31 mouse cellular contexts compared by ENCODE assay signal in the genomic region with DNA sequence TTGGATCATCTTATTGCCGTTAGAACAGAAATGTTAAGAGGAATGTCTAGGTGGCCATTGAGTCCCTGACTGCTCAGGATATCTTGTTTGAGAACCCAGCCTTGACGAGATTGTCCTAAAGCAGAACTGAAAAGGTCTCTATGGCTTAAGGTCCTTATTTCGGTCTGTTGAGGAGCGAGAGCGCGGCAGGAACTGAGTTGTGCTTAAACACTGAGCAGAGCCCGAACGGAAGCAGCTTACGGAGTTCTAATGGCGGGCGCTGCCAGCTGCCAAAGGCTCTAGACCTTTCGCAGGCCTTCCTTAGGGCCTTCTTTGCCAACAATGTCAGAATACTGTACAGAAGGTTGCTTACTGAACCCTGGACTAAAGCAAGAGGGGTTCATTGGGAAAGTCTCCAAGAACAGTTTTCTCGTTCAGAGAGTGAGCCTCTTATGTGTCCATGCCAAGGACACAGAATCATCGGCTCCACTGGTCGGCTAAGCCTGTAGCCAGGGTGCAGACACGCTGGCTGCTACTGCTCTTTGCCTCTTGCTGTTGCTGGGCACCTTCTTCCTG. TPM values are rescaled to one million over a fixed set of nuclear protein-coding genes. Genes with fewer than 3 reads are reported as not detected.
DNase-seq lines count a peak whose midpoint lies in the region; ATAC-seq and TF ChIP-seq lines count a peak whose summit lies in the region.
"Had no signal": no experiment of that assay in that cellular context is flagged by ENCODE, and none has a peak within 500 bp of the region (broad histone marks: within the 10 kb centered on the region; RNA-seq: fewer than 3 reads in every experiment).

No protein-coding gene starts in this region.

- no peak for ATAC-seq in intestine, embryonic 14.5 days (replicated peaks; ENCODE audit: low FRiP score, low TSS enrichment, low read depth)
- ATAC-seq: forebrain, embryonic 15.5 days had no signal

- H3K9ac ChIP-seq in intestine, embryonic 14.5 days (ENCODE audit: low read length), result no peak overlapping the region
- H3K9ac ChIP-seq: forebrain, embryonic 15.5 days; liver, embryonic 14.5 days; lung, embryonic 14.5 days; neural tube, embryonic 12.5 days had no signal

- peak overlapping the region; percentile 46; the same call in 1 of the 2 replicates for H3K27ac ChIP-seq in layer of hippocampus, adult 2 months
- no peak overlapping the region for H3K27ac ChIP-seq in intestine, embryonic 14.5 days (ENCODE audit: low read depth)
- H3K27ac ChIP-seq in gastrocnemius, adult 2 months, result no peak overlapping the region
- no peak overlapping the region for H3K27ac ChIP-seq in limb, embryonic 10.5 days
- H3K27ac ChIP-seq: embryonic facial prominence, embryonic 10.5 days; forebrain, embryonic 15.5 days; liver, embryonic 14.5 days; neural tube, embryonic 12.5 days had no signal

- no peak for DNase-seq in layer of hippocampus, adult 2 months (ENCODE audit: low spot score in 2 of 2)
- no peak for DNase-seq in layer of hippocampus, adult 11-12 months (ENCODE audit: low spot score)
- peak; percentile 19 for DNase-seq in brain, adult 2 months (ENCODE audit: low read depth, low spot score)
- DNase-seq in intestine, embryonic 14.5 days (ENCODE audit: low spot score), result peak; percentile 35
- DNase-seq in splenic B cell, adult 2 months (ENCODE audit: low read depth, low spot score), result peak; percentile 75
- no peak for DNase-seq in lung, postnatal 4 days
- no peak for DNase-seq in gastrocnemius, adult 2 months
- no peak for DNase-seq in limb, embryonic 10.5 days (ENCODE audit: low spot score)
- DNase-seq: adrenal gland, adult 2 months; cerebellum, adult 2 months; gastrocnemius, postnatal 36 days; heart, postnatal 10 days; kidney, adult 9 months; kidney, postnatal 25 days; layer of hippocampus, adult 9-11 months; lung, embryonic 14.5 days; midbrain, embryonic 14.5 days had no signal

- WGBS in intestine, embryonic 14.5 days, result 96% methylated on average over 16 of the region's 16 CpGs
- WGBS in limb, embryonic 10.5 days, result 94% methylated on average over 16 of the region's 16 CpGs

- H3K4me2 ChIP-seq in intestine, embryonic 14.5 days (ENCODE audit: low read length), result no peak overlapping the region
- H3K4me2 ChIP-seq: forebrain, embryonic 15.5 days; heart, embryonic 11.5 days; lung, embryonic 14.5 days; neural tube, embryonic 12.5 days had no signal

- no peak for TF ChIP-seq CTCF in layer of hippocampus, adult 2 months (conservative IDR thresholded peaks at IDR 0.05)
- TF ChIP-seq CTCF in gastrocnemius, adult 2 months (IDR thresholded peaks at IDR 0.05), result no peak

- H3K4me3 ChIP-seq in layer of hippocampus, adult 2 months, result no peak overlapping the region
- H3K4me3 ChIP-seq in intestine, embryonic 14.5 days (ENCODE audit: low read depth, low read length), result no peak overlapping the region
- no peak overlapping the region for H3K4me3 ChIP-seq in gastrocnemius, adult 2 months
- H3K4me3 ChIP-seq in limb, embryonic 10.5 days, result no peak overlapping the region
- H3K4me3 ChIP-seq: embryonic facial prominence, embryonic 10.5 days; forebrain, embryonic 15.5 days; megakaryocyte, embryonic 14.5 days; neural tube, embryonic 12.5 days had no signal

- no peaks in the 10 kb centered on the region for H3K9me3 ChIP-seq in intestine, embryonic 14.5 days (ENCODE audit: control insufficient read depth, low read length)
- H3K9me3 ChIP-seq in limb, embryonic 10.5 days (replicated peaks), result no peaks in the 10 kb centered on the region
- H3K9me3 ChIP-seq: embryonic facial prominence, embryonic 10.5 days; forebrain, embryonic 15.5 days; megakaryocyte, embryonic 14.5 days; neural tube, embryonic 12.5 days had no signal

- no peaks in the 10 kb centered on the region for H3K4me1 ChIP-seq in intestine, embryonic 14.5 days (replicated peaks; ENCODE audit: control insufficient read depth, insufficient read depth, low read length)
- H3K4me1 ChIP-seq in limb, embryonic 10.5 days, result peaks cover 9% of the 10 kb centered on the region; the same call in 1 of the 2 replicates
- H3K4me1 ChIP-seq: forebrain, embryonic 15.5 days had no signal

- H3K36me3 ChIP-seq in intestine, embryonic 14.5 days (ENCODE audit: control insufficient read depth, insufficient read depth, low read length), result peaks cover 13% of the 10 kb centered on the region; the same call in 1 of the 2 replicates
- no peaks in the 10 kb centered on the region for H3K36me3 ChIP-seq in splenic B cell, adult 2 months (ENCODE audit: control insufficient read depth, insufficient read depth, low read length, poor library complexity, severe bottlenecking)
- peaks cover 68% of the 10 kb centered on the region for H3K36me3 ChIP-seq in limb, embryonic 10.5 days

- H3K27me3 ChIP-seq in intestine, embryonic 14.5 days (replicated peaks; ENCODE audit: control insufficient read depth, insufficient read depth, low read length), result no peaks in the 10 kb centered on the region
- no peaks in the 10 kb centered on the region for H3K27me3 ChIP-seq in splenic B cell, adult 2 months (ENCODE audit: control insufficient read depth, insufficient read depth, low read length, poor library complexity, severe bottlenecking)
- no peaks in the 10 kb centered on the region for H3K27me3 ChIP-seq in limb, embryonic 10.5 days (ENCODE audit: low read depth, poor library complexity, severe bottlenecking)
- H3K27me3 ChIP-seq: forebrain, embryonic 15.5 days; megakaryocyte, embryonic 14.5 days; neural tube, embryonic 12.5 days had no signal

- intact Hi-C loops in gastrocnemius, adult 2 months (cut with DNase I), result no loop called here

RNA-seq across cellular contexts. Expression of a gene that starts 7.3 kb away (rescaled TPM):
- total RNA-seq in layer of hippocampus, adult 2 months (2021), result not detected
- polyA plus RNA-seq in intestine, embryonic 14.5 days (2014; fragmentation: Nextera tagmentation; extraction: Ambion mirVana), result not detected in 2 replicates
- total RNA-seq in gastrocnemius, adult 2 months (2021), result not detected
- polyA plus RNA-seq in limb, embryonic 10.5 days (2016; fragmentation: Nextera tagmentation; extraction: Ambion mirVana), result 0.20 TPM in 1 of 2 replicates, not detected in the other
- total RNA-seq: adrenal gland, adult 2 months; adrenal gland, postnatal 4 days; common myeloid progenitor, adult 5-6 weeks; gastrocnemius, postnatal 36 days; heart, postnatal 10 days; left cerebral cortex, adult 18-20 months; left cerebral cortex, postnatal 25 days; MEL had no signal
- polyA plus RNA-seq: adrenal gland, adult 2 months; C2C12; cerebellum, adult 2 months; forebrain, embryonic 15.5 days; heart, embryonic 11.5 days; hindbrain, embryonic 11.5 days; limb, embryonic 14.5 days; liver, embryonic 14.5 days; lung, embryonic 14.5 days had no signal

RNA-seq across cellular contexts. Expression of a gene that starts 25.4 kb away (rescaled TPM):
- 1 to 10 TPM; 3.6 to 3.9 TPM for total RNA-seq in layer of hippocampus, adult 2 months (2021)
- polyA plus RNA-seq in intestine, embryonic 14.5 days (2014; fragmentation: Nextera tagmentation; extraction: Ambion mirVana), result 23.9 and 24.2 TPM in 2 replicates
- total RNA-seq in gastrocnemius, adult 2 months (2021), result 1 to 10 TPM; 1.3 to 1.4 TPM
- 5.7 and 6.0 TPM in 2 replicates for polyA plus RNA-seq in limb, embryonic 10.5 days (2016; fragmentation: Nextera tagmentation; extraction: Ambion mirVana)

RNA-seq across cellular contexts. Expression of a gene that starts 26.6 kb away (rescaled TPM):
- 1 to 10 TPM; 6.0 to 6.1 TPM for total RNA-seq in layer of hippocampus, adult 2 months (2021)
- polyA plus RNA-seq in intestine, embryonic 14.5 days (2014; fragmentation: Nextera tagmentation; extraction: Ambion mirVana), result 29.7 and 33.5 TPM in 2 replicates
- total RNA-seq in gastrocnemius, adult 2 months (2021), result 1 to 10 TPM; 3.3 to 4.1 TPM
- polyA plus RNA-seq in limb, embryonic 10.5 days (2016; fragmentation: Nextera tagmentation; extraction: Ambion mirVana), result 39.2 and 39.9 TPM in 2 replicates

Comparison
In these comparisons a context has a peak if more than half of its experiments do, and no peak if none do; other contexts are left out.
1. DNase-seq: peak in brain, adult 2 months (single experiment), intestine, embryonic 14.5 days (single experiment) and splenic B cell, adult 2 months (single experiment); none in layer of hippocampus, adult 2 months (0 of 2), layer of hippocampus, adult 11-12 months (single experiment), lung, postnatal 4 days (0 of 2), gastrocnemius, adult 2 months (single experiment) and limb, embryonic 10.5 days (single experiment).